Mouse (Mus musculus) intestine, postnatal 0 days (tissue): Measurements from ENCODE around the gene Tk1. TPM values are rescaled to one million over a fixed set of nuclear protein-coding genes. Genes with fewer than 3 reads are reported as not detected.

ENCODE experiments used
- ATAC-seq: fragments of 200-750 bp; cut with Nextera tagmentation; 2 replicates; pipeline ENCODE4 v1.8.0; 2017; ENCODE audit warnings: mild to moderate bottlenecking, moderate TSS enrichment, moderate library complexity
- H3K27ac ChIP-seq: fragments of 300-500 bp; sonication (generic); 2 replicates; pipeline ENCODE4 v1.5.1; 2014; ENCODE audit warnings: mild to moderate bottlenecking, low read depth, low read length, moderate library complexity
- H3K27me3 ChIP-seq: fragments of 300-500 bp; sonication (generic); replicated peaks from 2 replicates; pipeline ENCODE4 v1.6.1; 2014; ENCODE audit warnings: low read length, mixed read lengths; ENCODE audit not compliant: control insufficient read depth, insufficient read depth
- H3K36me3 ChIP-seq: fragments of 300-500 bp; sonication (generic); 2 replicates; pipeline ENCODE4 v1.6.1; 2014; ENCODE audit warnings: mild to moderate bottlenecking, moderate library complexity; ENCODE audit not compliant: control insufficient read depth, insufficient read depth
- H3K4me1 ChIP-seq: fragments of 300-500 bp; sonication (generic); replicated peaks from 2 replicates; pipeline ENCODE4 v1.6.1; 2014; ENCODE audit warnings: antibody characterized with exemption, low read length, mixed read lengths; ENCODE audit not compliant: control insufficient read depth, insufficient read depth
- H3K4me2 ChIP-seq: fragments of 300-500 bp; sonication (generic); replicated peaks from 2 replicates; pipeline ENCODE4 v1.6.1; 2014; ENCODE audit warnings: low read depth, mild to moderate bottlenecking, moderate library complexity
- H3K4me3 ChIP-seq: fragments of 300-500 bp; sonication (generic); 2 replicates; pipeline ENCODE4 v1.5.1; 2014; ENCODE audit warnings: low read depth, low read length
- H3K9ac ChIP-seq: fragments of 300-500 bp; sonication (generic); 2 replicates; pipeline ENCODE4 v1.6.1; 2014; ENCODE audit warnings: mild to moderate bottlenecking, low read depth, low read length
- H3K9me3 ChIP-seq: fragments of 300-500 bp; sonication (generic); 2 replicates; pipeline ENCODE4 v1.6.1; 2016; ENCODE audit warnings: mixed run types; ENCODE audit not compliant: control insufficient read depth
- CTCF ChIP-seq: sonication (generic); IDR thresholded peaks from 2 replicates; pipeline ENCODE4 v1.5.1; 2016; ENCODE audit warnings: low read depth, mild to moderate bottlenecking, control low read depth, antibody characterized with exemption, moderate library complexity
- WGBS: fragments of 180-500 bp; shearing (Covaris S2); extraction: QIAGEN DNeasy Blood & Tissue Kit; methylation state at CpG from one replicate; pipeline ENCODE4 v1.1.7; 2014; 5-methylcytosine and 5-hydroxymethylcytosine counted together
- polyA plus RNA-seq: library from polyadenylated mRNA; unstranded; fragments of >200 nt; fragmentation: Nextera tagmentation; extraction: Ambion mirVana; gene quantifications from 2 replicates; pipeline ENCODE4 v1.2.1, GENCODE M21; 2015

Gene Tk1
- polyA plus RNA-seq, result 36.3 and 44.8 TPM in 2 replicates

DNA sequence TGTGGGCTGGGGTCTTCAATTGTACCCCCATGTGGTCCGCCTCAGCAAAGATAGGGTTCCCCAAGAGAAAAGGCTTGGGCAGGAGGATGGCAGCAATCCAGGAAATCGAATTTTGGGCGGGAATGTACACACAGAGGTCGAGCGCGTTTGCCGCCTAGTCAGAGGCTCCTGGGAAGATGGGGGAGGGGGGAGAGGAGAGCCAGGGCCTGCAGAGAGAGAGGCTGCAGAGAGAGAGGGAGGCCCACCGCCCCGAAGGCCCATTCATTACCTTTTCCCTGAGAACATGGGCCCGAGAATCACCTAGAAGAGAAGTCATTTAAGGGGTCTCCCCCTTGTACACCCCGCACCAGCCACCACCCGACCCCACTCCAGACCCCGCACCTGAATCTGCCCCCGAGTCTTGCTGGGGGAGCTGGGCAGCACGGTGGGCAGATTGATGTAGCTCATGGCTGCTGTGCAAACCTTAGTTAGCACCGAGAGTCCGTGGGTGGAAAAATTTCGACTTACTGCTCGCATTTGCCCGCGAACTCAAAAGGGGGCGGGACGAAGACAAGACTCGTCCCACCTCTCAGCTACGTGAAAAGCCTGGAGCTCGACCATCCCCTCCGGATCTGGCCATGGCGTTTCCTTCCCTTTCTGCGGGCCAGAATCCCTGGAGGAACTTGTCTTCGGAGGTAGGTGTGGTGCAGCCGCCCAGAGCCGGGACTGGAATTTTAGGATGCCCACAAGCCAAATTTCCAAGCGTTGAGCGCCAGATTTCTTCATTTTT lies at the start of gene Tk1, which contains the start of gene Afmid:
Tk1 (minus strand) TSS at position 760 of the 769 bp plus-strand sequence.
Afmid (plus strand) TSS at position 592 of the 769 bp plus-strand sequence.
- ATAC-seq, result peak; percentile 25

DNA sequence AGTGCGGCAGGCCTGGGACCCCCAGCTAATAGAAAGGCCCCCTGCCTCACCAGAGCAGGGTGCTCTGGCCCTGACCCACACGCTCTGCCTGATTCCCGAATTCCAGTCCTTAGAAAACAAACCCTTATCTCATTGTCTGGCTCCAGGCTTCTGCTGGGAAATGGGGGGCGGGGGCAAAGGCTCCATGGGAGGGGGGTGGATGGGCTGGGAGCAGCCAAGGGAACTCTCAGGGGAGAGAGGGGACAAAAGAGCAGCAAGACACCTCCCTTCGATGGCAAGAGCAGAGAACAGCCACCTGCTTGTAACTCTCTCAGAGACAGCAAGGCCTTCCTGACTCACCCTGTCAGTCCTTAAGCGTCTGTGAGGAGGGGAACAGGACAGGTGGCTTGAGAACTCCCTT lies 49.8 kb upstream of the Tk1 start:
- Histone ChIP-seq H3K4me2 (no peak overlapping the region), H3K9me3 (no peaks in the 10 kb centered on the region), H3K36me3 (no peaks in the 10 kb centered on the region), H3K4me3 (no peak overlapping the region), H3K27ac (no peak overlapping the region), H3K4me1 (peaks cover 13% of the 10 kb centered on the region; the same call in 1 of the 2 replicates), H3K27me3 (no peaks in the 10 kb centered on the region), H3K9ac (no peak overlapping the region)
- TF ChIP-seq CTCF, result no peak
- 49% methylated on average over 6 of the region's 6 CpGs for WGBS
- ATAC-seq, result no peak

More for the DNA sequence above, at the start of gene Tk1, which contains the start of gene Afmid:
- Histone ChIP-seq H3K27me3 (no peaks in the 10 kb centered on the region), H3K36me3 (peaks cover 17% of the 10 kb centered on the region; the same call in 1 of the 2 replicates), H3K4me1 (peaks cover 34% of the 10 kb centered on the region), H3K4me3 (peak within 1 kb of the TSS; percentile 50), H3K9me3 (no peaks in the 10 kb centered on the region), H3K4me2 (peak within 1 kb of the TSS; percentile 89), H3K9ac (peak within 1 kb of the TSS; percentile 13), H3K27ac (peak within 1 kb of the TSS; percentile 46; the same call in 1 of the 2 replicates)
- TF ChIP-seq CTCF, result no peak
- under 1% methylated on average over 34 of the region's 34 CpGs for WGBS

DNA sequence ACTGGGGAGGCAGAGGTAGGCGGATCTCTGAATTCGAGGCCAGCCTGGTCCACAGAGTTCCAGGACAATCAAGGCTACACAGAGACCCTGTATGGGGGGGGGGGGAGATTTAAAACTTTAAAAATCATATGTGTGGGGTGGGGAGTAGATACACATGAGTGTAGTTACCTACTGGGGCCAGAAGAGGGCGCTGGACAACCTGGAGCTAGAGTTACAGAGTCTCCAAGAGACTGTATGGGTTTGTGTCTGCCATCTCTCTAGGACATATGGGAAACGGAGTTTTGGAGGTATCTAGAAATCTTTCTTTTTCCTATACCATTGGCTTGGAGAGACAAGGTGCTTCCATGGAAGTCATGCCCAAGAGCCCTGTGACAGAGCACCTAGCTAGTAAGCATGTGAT lies 48.5 kb upstream of the Tk1 start:
- Histone ChIP-seq H3K27ac (no peak overlapping the region), H3K9ac (no peak overlapping the region), H3K4me3 (no peak overlapping the region), H3K4me1 (peaks cover 11% of the 10 kb centered on the region; the same call in 1 of the 2 replicates), H3K9me3 (no peaks in the 10 kb centered on the region), H3K4me2 (no peak overlapping the region), H3K27me3 (no peaks in the 10 kb centered on the region), H3K36me3 (no peaks in the 10 kb centered on the region)
- WGBS, result 62% methylated on average over 4 of the region's 4 CpGs
- ATAC-seq, result no peak
- TF ChIP-seq CTCF, result peak; percentile 74

DNA sequence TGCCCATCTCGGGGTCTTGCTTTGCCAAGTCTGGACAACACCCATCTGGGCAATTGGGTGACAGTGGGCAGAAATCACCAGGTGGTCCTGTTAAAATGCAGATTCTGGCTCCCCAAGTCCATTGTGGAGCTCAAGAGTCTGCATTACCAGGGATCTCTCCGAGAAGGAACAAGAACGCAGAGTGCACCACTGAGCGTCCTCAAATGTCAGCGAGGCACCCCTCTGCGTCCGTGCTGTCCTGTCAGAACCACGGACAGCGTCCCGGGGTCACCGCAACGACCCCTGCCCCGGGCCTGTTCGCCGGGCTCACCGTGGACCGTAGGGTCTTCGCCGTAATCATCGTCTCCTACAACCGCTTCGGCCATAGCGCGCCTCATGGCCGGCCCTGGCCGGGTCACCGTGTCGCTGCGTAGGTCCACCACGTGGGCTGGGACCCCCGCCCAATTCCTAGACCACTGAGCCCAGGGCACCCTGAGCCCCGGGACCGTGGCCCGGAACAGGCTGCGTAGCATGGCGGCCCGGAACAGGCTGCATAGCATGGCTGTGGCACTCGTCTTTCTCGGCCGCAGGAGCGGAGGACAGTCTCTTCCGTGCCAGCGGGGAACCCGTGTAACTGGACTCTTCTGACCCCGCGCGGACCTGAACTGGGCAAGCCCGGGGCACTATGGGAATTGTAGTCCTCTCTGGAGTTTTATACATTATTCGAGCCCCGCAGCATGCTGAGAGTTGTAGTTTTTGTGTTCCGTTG lies 47.1 kb upstream of the Tk1 start, which contains the start of gene Tha1:
Tha1 (minus strand) TSS at position 621 of the 748 bp plus-strand sequence.
- peak within 1 kb of the TSS; percentile 74 for H3K9ac ChIP-seq
- H3K27me3 ChIP-seq, result no peaks in the 10 kb centered on the region
- peak within 1 kb of the TSS; percentile 70 for H3K4me3 ChIP-seq
- H3K27ac ChIP-seq, result peak within 1 kb of the TSS; percentile 87
- peaks cover 5% of the 10 kb centered on the region; the same call in 1 of the 2 replicates for H3K4me1 ChIP-seq
- TF ChIP-seq CTCF, result no peak
- H3K36me3 ChIP-seq, result peaks cover 4% of the 10 kb centered on the region; the same call in 1 of the 2 replicates
- H3K4me2 ChIP-seq, result peak within 1 kb of the TSS; percentile 98
- peak; percentile 44 for ATAC-seq
- no peaks in the 10 kb centered on the region for H3K9me3 ChIP-seq
- 2% methylated on average over 51 of the region's 51 CpGs for WGBS

DNA sequence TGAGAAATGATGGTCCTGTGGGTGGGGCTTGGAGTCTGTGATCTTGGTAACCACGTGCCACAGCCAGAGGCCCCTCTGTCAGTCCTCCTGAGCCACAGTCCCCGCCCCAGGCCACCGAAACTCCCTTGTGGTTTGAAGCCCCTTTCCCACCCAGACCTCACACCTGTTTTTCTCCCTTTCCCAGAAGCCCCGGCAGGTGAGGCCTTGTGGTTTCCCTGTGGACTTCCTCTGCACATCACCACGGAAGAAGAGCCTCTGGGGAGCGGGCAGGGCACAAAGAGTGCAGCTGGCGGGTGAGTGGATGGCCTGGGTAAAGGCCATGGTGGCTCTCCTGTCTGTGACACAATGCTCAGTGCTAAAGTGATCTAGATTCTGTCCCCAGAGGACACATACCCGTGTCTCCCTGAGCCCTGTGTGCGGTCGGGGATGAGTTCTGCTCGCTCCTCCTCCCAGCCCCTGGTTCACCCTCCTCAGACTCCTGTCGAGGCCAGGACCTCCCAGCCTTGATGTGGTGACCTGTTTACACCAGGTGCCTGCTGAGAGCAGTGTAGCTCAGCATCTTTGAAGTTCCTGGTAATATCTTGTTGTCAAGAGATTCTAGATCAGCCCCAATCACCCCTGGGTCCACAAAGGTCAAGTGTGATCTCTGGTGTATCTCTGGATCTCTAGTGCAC lies 46.2 kb upstream of the Tk1 start:
- Histone ChIP-seq H3K36me3 (peaks cover 4% of the 10 kb centered on the region; the same call in 1 of the 2 replicates), H3K27ac (no peak overlapping the region), H3K9ac (no peak overlapping the region), H3K9me3 (no peaks in the 10 kb centered on the region), H3K27me3 (no peaks in the 10 kb centered on the region), H3K4me1 (peaks cover 5% of the 10 kb centered on the region; the same call in 1 of the 2 replicates), H3K4me2 (peak overlapping the region; percentile 98), H3K4me3 (no peak overlapping the region; the same call in 1 of the 2 replicates)
- TF ChIP-seq CTCF, result no peak
- no peak for ATAC-seq
- 62% methylated on average over 12 of the region's 12 CpGs for WGBS
